Mouse (Mus musculus): Measurements from ENCODE around the gene Ak1. TPM values are rescaled to one million over a fixed set of nuclear protein-coding genes. Genes with fewer than 3 reads are reported as not detected.

Ak1 gene
- 2.2 and 2.3 TPM in 2 replicates for polyA plus RNA-seq (2015; fragmentation: Nextera tagmentation; extraction: Ambion mirVana)

GRCm38 (mm10) chr2:32621517-32621859 is at the start of gene Ak1:
Gene Ak1 (plus strand): TSS chr2:32621758.
- Histone ChIP-seq H3K9ac (no peak within 1 kb of the TSS), H3K27me3 (no peaks in the 10 kb centered on the region), H3K4me3 (replicated peaks) (no peak within 1 kb of the TSS), H3K4me2 (no peak within 1 kb of the TSS), H3K36me3 (peaks cover 33% of the 10 kb centered on the region), H3K9me3 (replicated peaks) (no peaks in the 10 kb centered on the region), H3K27ac (peak within 1 kb of the TSS; percentile 67), H3K4me1 (replicated peaks) (peaks cover 50% of the 10 kb centered on the region)
- DNase-seq (no peak), ATAC-seq (ENCODE audit: low read depth) (no peak)
- 46% methylated on average over 7 of the region's 7 CpGs for WGBS (ENCODE audit: insufficient replicate concordance)

GRCm38 (mm10) chr2:32572196-32572595 is 49.4 kb upstream of the Ak1 start:
- no peaks in the 10 kb centered on the region for H3K9me3 ChIP-seq (replicated peaks)

DNA sequence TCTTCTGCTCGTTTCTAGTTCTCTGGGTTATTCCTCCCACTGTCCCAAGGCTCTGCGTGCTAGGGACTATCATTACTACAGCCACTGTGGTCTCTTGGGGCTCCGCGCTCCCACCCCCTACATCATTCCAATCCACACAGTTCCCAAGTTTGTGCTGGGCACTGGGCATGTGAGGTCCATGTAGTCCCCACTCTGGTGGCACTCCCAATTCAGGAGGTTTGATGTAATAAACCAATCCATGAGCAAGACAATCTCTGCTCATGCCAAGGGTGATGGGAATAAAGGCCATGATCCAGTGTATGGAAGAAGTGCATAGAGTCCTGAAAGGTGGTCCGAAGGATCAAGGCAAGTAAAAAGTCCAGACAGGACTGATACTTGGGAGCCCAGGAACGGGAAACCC is 47.1 kb upstream of the Ak1 start, which contains the start of gene Pip5kl1:
Gene Pip5kl1 (plus strand): TSS at position 301 of the 400 bp plus-strand sequence.
- no peak for ATAC-seq (ENCODE audit: low read depth)

More at GRCm38 (mm10) chr2:32572196-32572595, 49.4 kb upstream of the Ak1 start:
- DNase-seq (no peak), ATAC-seq (ENCODE audit: low read depth) (no peak)
- Histone ChIP-seq H3K4me1 (replicated peaks) (peaks cover 34% of the 10 kb centered on the region), H3K9ac (peak overlapping the region; percentile 87; the same call in 1 of the 2 replicates), H3K4me2 (peak overlapping the region; percentile 87), H3K27me3 (peaks cover 21% of the 10 kb centered on the region), H3K4me3 (replicated peaks) (peak overlapping the region; percentile 90), H3K27ac (no peak overlapping the region), H3K36me3 (peaks cover 27% of the 10 kb centered on the region)
- 86% methylated on average over 11 of the region's 11 CpGs for WGBS (ENCODE audit: insufficient replicate concordance)

DNA sequence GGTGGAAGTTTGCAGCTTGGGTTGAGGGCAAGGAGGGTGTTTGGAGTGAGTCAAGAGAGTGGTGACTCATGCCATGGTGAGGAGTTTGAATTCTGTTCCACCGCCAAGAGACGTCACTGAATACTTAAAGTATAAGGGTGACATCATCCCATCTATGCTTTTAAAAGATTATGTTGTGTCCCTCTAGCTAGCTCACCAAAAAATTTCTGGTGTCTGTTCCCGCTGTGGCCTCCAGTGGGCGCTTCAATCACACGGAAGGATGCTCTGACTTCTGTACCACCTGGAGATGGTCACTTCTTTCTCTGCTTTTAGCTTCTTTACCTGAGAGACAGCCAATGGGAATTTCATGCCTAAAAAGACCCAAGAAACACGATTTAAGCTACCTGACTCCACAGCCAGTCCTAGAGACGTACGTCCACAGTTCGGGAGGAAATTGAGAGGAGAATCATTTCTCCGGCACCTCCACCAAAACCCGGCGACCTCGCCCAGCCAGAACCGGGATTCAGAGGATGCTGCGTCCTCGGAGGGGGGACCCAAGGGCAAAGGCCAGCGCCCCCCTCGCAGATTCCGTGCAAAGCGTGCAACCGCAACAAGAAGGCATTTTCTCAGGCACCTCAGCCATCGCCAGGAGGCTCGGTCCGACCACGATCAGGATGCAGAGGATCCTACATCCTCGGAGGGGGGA is 46.5 kb upstream of the Ak1 start:
- no peak for ATAC-seq (ENCODE audit: low read depth)
- H3K9ac ChIP-seq: 0 out of 2 replicates have a peak overlapping the region, but pooled peaks have one; percentile 26

More for the DNA sequence above, 47.1 kb upstream of the Ak1 start, which contains the start of gene Pip5kl1:
- peak within 1 kb of the TSS; percentile 38 for H3K4me3 ChIP-seq (replicated peaks)
- WGBS (ENCODE audit: insufficient replicate concordance): 78% methylated on average over 6 of the region's 6 CpGs
- no peak for DNase-seq
- peaks cover 44% of the 10 kb centered on the region for H3K27me3 ChIP-seq
- no peaks in the 10 kb centered on the region for H3K9me3 ChIP-seq (replicated peaks)
- H3K4me2 ChIP-seq: peak within 1 kb of the TSS; percentile 71
- no peak within 1 kb of the TSS for H3K27ac ChIP-seq
- peaks cover 34% of the 10 kb centered on the region for H3K4me1 ChIP-seq (replicated peaks)
- peaks cover 20% of the 10 kb centered on the region for H3K36me3 ChIP-seq
- H3K9ac ChIP-seq: 0 out of 2 replicates have a peak within 1 kb of the TSS, but pooled peaks have one; percentile 26

DNA sequence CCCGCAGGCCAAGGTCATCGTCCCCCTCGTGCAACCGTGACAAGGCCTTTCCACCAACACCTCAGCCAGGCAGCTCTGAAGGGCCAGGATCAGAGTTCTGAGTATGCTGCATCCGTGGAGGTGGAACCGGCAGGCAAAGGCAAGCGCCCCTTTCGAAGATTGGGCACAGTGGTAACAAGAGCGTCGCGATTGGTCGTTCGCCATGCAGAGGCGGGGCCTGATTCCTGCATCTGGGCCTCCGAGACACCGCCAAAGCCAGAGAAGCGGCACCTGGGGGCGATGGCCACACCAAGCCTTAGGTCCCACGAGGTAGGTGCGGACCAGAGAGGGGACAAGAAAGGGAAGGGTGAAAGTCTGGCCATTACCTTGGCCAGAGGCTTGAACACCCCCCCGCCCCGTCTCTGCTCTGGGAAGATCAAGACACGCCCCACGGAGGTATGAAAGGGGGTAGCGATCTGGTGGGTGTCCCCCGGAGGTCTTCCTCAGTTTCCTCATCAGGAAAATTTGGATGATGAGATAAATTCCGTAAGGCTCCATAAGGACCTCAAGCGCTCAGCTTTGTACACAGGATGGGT is 45.9 kb upstream of the Ak1 start, which contains the start of gene 9430097D07Rik:
Gene 9430097D07Rik (minus strand): TSS at position 99 of the 575 bp plus-strand sequence.
- peaks cover 20% of the 10 kb centered on the region for H3K36me3 ChIP-seq
- ATAC-seq (ENCODE audit: low read depth) (peak; percentile 40; the same call in 1 of the 2 replicates), DNase-seq (no peak)
- peaks cover 34% of the 10 kb centered on the region for H3K4me1 ChIP-seq (replicated peaks)
- no peak within 1 kb of the TSS for H3K27ac ChIP-seq
- peak within 1 kb of the TSS; percentile 71 for H3K4me2 ChIP-seq
- H3K9ac ChIP-seq: 0 out of 2 replicates have a peak within 1 kb of the TSS, but pooled peaks have one; percentile 26
- 13% methylated on average over 28 of the region's 28 CpGs for WGBS (ENCODE audit: insufficient replicate concordance)
- peaks cover 56% of the 10 kb centered on the region for H3K27me3 ChIP-seq
- H3K9me3 ChIP-seq (replicated peaks): no peaks in the 10 kb centered on the region
- H3K4me3 ChIP-seq (replicated peaks): peak within 1 kb of the TSS; percentile 38

More for the DNA sequence above, 46.5 kb upstream of the Ak1 start:
- peaks cover 50% of the 10 kb centered on the region for H3K27me3 ChIP-seq
- peaks cover 34% of the 10 kb centered on the region for H3K4me1 ChIP-seq (replicated peaks)
- no peaks in the 10 kb centered on the region for H3K9me3 ChIP-seq (replicated peaks)
- H3K4me2 ChIP-seq: peak overlapping the region; percentile 71
- DNase-seq: no peak
- no peak overlapping the region for H3K27ac ChIP-seq
- peaks cover 20% of the 10 kb centered on the region for H3K36me3 ChIP-seq
- WGBS (ENCODE audit: insufficient replicate concordance): 8% methylated on average over 26 of the region's 26 CpGs
- H3K4me3 ChIP-seq (replicated peaks): peak overlapping the region; percentile 38

- H3K9me3 ChIP-seq (replicated peaks): no peaks in the 10 kb centered on the region
- ATAC-seq (ENCODE audit: low read depth): no peak
- peaks cover 20% of the 10 kb centered on the region for H3K36me3 ChIP-seq
- H3K9ac ChIP-seq: no peak overlapping the region
- H3K27me3 ChIP-seq: peaks cover 56% of the 10 kb centered on the region
- DNase-seq: no peak
- H3K27ac ChIP-seq: no peak overlapping the region
- peaks cover 36% of the 10 kb centered on the region for H3K4me1 ChIP-seq (replicated peaks)
- H3K4me2 ChIP-seq: no peak overlapping the region
- no peak overlapping the region for H3K4me3 ChIP-seq (replicated peaks)
- 78% methylated on average over 9 of the region's 9 CpGs for WGBS (ENCODE audit: insufficient replicate concordance)
Measured at GRCm38 (mm10) chr2:32576532-32576931, 45.0 kb upstream of the Ak1 start.

DNA sequence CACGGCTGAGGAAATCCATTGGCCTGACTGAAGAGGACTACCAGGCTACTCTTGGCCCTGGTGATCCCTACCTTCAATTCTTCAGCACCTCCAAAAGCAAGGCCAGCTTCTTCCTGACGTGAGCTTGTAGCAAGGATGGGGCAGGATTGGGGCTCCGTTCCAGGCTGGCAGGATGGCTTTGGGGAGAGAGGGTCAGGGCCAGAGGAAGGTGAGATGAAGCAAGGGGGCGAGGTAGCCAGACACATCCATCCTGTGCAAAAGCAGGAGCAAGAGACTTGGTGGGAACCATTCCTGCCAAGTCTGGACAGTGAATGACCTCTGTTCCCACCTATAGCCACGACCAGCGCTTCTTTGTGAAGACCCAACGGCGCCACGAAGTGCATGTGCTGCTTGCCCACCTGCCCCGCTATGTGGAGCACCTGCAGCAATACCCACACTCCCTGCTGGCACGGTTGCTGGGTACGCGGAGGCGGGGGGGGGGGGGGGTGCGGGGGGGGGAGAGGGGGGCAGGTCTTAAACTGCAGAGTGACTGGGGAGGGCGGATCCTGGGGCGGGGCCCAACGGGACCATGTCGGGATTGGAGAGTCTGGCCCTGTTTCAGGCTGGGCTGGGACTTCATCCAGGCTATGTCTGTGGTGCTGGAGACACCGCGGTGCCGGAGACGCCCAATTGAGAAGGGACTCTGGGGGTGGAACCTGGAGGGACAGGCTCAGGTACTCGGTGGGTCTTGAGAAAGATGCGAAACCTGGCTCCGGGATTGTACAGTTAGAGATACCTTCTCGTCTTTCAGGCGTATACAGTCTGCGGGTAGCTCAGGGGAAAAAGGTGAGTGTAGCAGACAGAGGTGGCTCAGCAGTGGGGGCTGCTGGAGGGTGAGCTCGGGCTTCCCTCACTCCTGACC is 43.2 kb upstream of the Ak1 start:
- DNase-seq (no peak), ATAC-seq (ENCODE audit: low read depth) (no peak)
- no peaks in the 10 kb centered on the region for H3K9me3 ChIP-seq (replicated peaks)
- 44% methylated on average over 24 of the region's 30 CpGs for WGBS (ENCODE audit: insufficient replicate concordance)
- H3K4me2 ChIP-seq: no peak overlapping the region
- H3K4me3 ChIP-seq (replicated peaks): no peak overlapping the region
- no peak overlapping the region for H3K9ac ChIP-seq
- H3K4me1 ChIP-seq (replicated peaks): peaks cover 36% of the 10 kb centered on the region
- peaks cover 5% of the 10 kb centered on the region for H3K36me3 ChIP-seq
- H3K27me3 ChIP-seq: peaks cover 61% of the 10 kb centered on the region
- no peak overlapping the region for H3K27ac ChIP-seq

- DNase-seq: peak; percentile 39
- Histone ChIP-seq H3K4me2 (peak overlapping the region; percentile 37), H3K27ac (no peak overlapping the region), H3K9ac (no peak overlapping the region), H3K27me3 (peaks cover 46% of the 10 kb centered on the region), H3K4me3 (replicated peaks) (0 out of 2 replicates have a peak overlapping the region, but pooled peaks have one; percentile 21), H3K4me1 (replicated peaks) (peaks cover 23% of the 10 kb centered on the region), H3K9me3 (replicated peaks) (no peaks in the 10 kb centered on the region), H3K36me3 (no peaks in the 10 kb centered on the region)
- no peak for ATAC-seq (ENCODE audit: low read depth)
- WGBS (ENCODE audit: insufficient replicate concordance): 38% methylated on average over 19 of the region's 19 CpGs
Measured at GRCm38 (mm10) chr2:32581450-32582095, 40.0 kb upstream of the Ak1 start.

- Histone ChIP-seq H3K4me3 (replicated peaks) (peak overlapping the region; percentile 38), H3K36me3 (no peaks in the 10 kb centered on the region), H3K27ac (no peak overlapping the region), H3K4me2 (peak overlapping the region; percentile 67), H3K27me3 (peaks cover 31% of the 10 kb centered on the region), H3K9me3 (replicated peaks) (no peaks in the 10 kb centered on the region), H3K9ac (peak overlapping the region; percentile 60), H3K4me1 (replicated peaks) (peaks cover 39% of the 10 kb centered on the region)
- ATAC-seq (ENCODE audit: low read depth) (peak; percentile 61), DNase-seq (peak; percentile 66)
- WGBS (ENCODE audit: insufficient replicate concordance): 10% methylated on average over 37 of the region's 37 CpGs
Measured at GRCm38 (mm10) chr2:32582830-32583799, 38.4 kb upstream of the Ak1 start.
